Mouse (Mus musculus): ENCODE results near the gene Lrrc23. TPM values are rescaled to one million over a fixed set of nuclear protein-coding genes. Genes with fewer than 3 reads are reported as not detected.

The Lrrc23 gene
- polyA plus RNA-seq, 1 experiment from 2014 or later, result 0.36 TPM

DNA sequence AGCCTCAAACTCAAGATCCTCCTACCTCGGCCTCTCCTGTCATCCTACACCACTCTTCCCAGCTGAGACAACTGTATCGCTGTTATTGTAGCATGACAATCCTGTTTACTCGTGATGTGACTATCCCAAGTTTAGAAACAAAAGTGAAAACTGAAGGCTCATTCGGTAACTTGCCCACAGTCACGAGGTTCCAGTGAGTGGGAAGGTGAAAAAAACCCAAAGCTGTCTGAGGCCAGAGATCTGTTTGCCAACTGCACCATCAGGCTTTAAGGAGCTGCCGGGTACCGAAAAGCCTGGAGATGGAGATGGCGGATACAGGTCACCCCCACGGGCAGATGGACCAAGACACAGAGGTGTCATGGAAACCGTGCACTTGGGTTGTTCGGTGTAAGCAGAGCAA, 42.5 kb downstream of the Lrrc23 start:
- no peak overlapping the region for H3K9ac ChIP-seq
- peaks cover 32% of the 10 kb centered on the region for H3K4me1 ChIP-seq
- no peak overlapping the region for H3K4me2 ChIP-seq
- H3K27ac ChIP-seq, result no peak overlapping the region
- no peak overlapping the region for H3K4me3 ChIP-seq
- 0 out of 2 replicates have a peak, but pooled peaks cover 3% of the 10 kb centered on the region for H3K36me3 ChIP-seq
- no peaks in the 10 kb centered on the region for H3K9me3 ChIP-seq
- H3K27me3 ChIP-seq, result no peaks in the 10 kb centered on the region
- 91% methylated on average over 11 of the region's 11 CpGs for WGBS
- ATAC-seq (ENCODE audit: insufficient number of reproducible peaks, low FRiP score, low TSS enrichment, low read depth), result no peak

DNA sequence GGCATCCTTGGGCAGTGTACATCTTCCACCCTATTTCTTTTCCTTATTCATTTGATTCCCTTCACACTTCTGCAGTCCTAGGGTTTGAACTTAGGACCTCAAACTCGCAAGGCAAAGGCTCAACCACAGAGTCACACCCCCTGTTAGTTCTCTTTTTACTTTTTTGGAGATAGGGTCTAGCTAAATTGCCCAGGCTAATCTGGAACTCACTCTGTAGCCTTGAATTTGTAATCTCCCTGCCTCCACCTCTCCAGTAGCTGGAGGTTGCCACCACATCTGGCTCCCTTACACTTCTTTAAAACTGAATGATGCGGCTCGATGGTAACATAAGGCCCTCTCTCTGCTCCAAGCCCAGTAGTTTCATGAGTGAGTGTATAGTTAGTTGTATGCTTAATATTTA, 45.1 kb downstream of the Lrrc23 start:
- no peaks in the 10 kb centered on the region for H3K27me3 ChIP-seq
- no peak for ATAC-seq (ENCODE audit: insufficient number of reproducible peaks, low FRiP score, low TSS enrichment, low read depth)
- H3K4me3 ChIP-seq, result no peak overlapping the region
- no peak overlapping the region for H3K9ac ChIP-seq
- no peak overlapping the region for H3K4me2 ChIP-seq
- H3K36me3 ChIP-seq, result 0 out of 2 replicates have a peak, but pooled peaks cover 3% of the 10 kb centered on the region
- peaks cover 17% of the 10 kb centered on the region for H3K4me1 ChIP-seq
- H3K9me3 ChIP-seq, result no peaks in the 10 kb centered on the region
- 87% methylated on average over 3 of the region's 3 CpGs for WGBS
- no peak overlapping the region for H3K27ac ChIP-seq

DNA sequence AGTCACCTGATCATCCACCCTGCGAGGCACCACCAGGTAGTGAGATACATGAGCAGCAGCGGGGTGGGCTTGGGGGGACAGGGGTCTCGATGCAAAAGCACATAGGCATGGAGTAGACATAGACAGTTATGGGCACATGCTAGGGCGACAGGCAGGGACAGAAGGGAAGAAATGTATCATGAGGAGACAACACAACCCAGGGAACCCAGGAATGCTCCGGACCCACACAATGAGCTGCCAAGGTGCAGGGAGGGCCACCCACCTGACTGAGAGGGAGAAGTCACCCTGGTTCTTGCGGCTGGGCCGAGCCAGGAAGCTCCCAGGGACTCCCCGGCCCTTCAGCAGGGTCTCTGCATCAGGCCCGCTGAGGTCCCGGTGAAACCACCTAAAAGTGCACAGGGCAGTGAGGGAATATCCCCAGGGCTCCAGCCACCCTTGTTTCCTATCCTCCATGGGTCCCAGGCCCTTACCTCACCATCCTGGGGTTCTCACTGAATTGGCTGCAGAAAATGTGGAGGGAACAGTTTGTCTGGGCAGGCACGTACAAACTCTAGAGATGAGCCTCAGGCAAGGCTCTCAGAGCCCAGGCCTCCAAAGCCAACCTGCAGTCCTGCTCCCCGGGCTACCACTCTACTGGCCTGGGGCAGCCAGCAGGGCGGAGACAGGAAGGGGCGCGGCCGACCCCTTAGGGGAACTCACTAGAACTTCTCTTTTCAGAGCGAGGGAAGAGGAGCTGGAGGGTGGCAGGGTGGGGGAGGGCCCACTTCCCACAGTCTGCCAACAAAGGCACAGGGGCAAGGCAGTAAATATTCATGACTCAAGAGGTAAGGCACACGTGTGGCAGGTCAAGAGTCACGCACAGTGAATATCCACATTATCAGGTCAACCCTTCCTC, 46.8 kb downstream of the Lrrc23 start:
- no peak for ATAC-seq (ENCODE audit: insufficient number of reproducible peaks, low FRiP score, low TSS enrichment, low read depth)
- Histone ChIP-seq H3K27ac (no peak overlapping the region), H3K36me3 (no peaks in the 10 kb centered on the region), H3K9me3 (no peaks in the 10 kb centered on the region), H3K9ac (no peak overlapping the region), H3K4me2 (no peak overlapping the region), H3K4me3 (peak overlapping the region; percentile 9; the same call in 1 of the 2 replicates), H3K27me3 (no peaks in the 10 kb centered on the region), H3K4me1 (peaks cover 6% of the 10 kb centered on the region; the same call in 1 of the 2 replicates)
- 50% methylated on average over 19 of the region's 19 CpGs for WGBS

DNA sequence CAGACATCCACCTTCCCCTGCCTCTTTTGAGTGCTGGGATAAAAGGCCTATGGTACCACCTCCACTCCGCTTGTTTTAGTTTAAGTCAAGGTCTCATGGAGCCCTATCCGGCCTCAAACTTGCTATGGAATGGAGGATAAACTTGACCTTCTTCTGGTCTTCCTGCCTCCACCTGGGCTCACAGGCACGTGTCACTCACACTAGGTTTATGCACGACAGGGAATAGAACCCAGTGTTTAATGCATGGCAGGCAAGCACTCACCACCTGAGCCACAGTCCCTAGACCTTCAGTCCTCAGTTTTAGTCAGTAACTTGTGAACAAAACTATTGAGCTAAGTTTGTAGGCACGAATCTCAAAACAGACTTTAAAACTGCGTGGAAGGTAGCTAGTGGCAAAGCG, 48.5 kb downstream of the Lrrc23 start:
- Histone ChIP-seq H3K9me3 (no peaks in the 10 kb centered on the region), H3K9ac (no peak overlapping the region), H3K4me1 (peaks cover 6% of the 10 kb centered on the region; the same call in 1 of the 2 replicates), H3K27ac (no peak overlapping the region), H3K27me3 (no peaks in the 10 kb centered on the region), H3K4me2 (no peak overlapping the region), H3K4me3 (no peak overlapping the region), H3K36me3 (no peaks in the 10 kb centered on the region)
- WGBS, result 85% methylated on average over 7 of the region's 7 CpGs
- no peak for ATAC-seq (ENCODE audit: insufficient number of reproducible peaks, low FRiP score, low TSS enrichment, low read depth)

DNA sequence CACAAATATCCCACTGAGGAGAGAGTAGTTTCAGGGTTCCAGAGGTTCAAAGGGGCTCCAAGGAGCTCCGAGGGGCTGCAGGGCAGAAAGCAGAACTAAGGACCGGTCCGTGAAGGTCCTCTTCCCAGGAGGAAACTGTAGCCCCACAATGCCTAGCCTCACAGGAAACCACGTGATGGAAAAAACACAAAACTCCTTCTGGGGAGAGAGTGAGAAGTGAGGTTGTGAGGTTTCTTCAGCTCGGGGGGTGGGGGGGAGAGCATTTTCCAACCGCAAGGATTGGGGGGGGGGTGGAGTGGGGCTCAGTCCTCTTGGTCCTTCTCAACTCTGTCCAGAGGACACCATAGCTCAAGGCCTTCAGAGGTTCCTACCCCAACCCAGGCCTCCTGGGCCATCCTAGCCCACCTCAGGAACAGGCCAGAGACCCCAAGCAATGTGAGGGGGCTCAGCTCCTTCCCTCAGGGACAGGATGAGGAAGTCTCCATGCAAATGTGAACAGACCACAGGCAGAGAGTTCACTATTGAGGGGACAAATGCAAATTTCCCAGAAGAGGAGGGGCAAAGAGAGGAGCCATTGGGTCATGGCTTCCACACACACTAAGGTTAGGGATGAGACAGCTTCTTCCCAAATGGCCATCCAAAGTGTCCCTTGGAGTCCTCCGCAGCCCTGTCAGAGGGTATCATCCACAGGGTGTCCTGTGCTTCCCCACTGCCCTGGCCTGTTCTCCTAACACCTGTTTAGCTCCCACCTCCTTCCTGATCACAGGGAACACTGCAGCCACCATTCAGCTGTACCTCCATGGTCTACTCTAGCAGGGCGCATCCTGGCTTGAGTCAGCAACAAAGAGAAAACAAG, 49.4 kb downstream of the Lrrc23 start:
- 78% methylated on average over 8 of the region's 8 CpGs for WGBS
- Histone ChIP-seq H3K9ac (no peak overlapping the region), H3K4me3 (no peak overlapping the region), H3K4me1 (peaks cover 6% of the 10 kb centered on the region; the same call in 1 of the 2 replicates), H3K27me3 (no peaks in the 10 kb centered on the region), H3K36me3 (no peaks in the 10 kb centered on the region), H3K27ac (no peak overlapping the region), H3K4me2 (no peak overlapping the region), H3K9me3 (no peaks in the 10 kb centered on the region)
- no peak for ATAC-seq (ENCODE audit: insufficient number of reproducible peaks, low FRiP score, low TSS enrichment, low read depth)

DNA sequence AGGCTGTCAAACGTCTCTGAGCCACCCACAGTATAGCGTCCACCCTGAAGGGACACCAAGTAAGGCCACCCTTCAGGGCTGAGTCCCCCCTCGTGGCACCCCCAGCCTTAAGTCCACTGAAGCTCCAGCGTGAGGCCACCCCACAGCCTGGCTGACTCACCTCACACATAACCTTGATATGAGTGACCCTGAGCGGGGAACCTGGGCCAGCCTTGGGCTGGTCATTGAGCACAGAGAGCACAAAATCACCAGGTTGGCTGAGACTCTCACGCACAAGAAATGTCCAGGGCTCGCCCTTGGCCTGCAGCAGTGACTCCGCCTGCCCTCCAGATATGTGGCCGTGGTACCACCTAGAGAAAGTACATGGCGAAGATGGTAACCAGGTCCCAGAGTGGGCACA, 50.9 kb downstream of the Lrrc23 start:
- Histone ChIP-seq H3K4me3 (no peak overlapping the region), H3K27me3 (no peaks in the 10 kb centered on the region), H3K9ac (no peak overlapping the region), H3K4me2 (no peak overlapping the region), H3K27ac (no peak overlapping the region), H3K9me3 (no peaks in the 10 kb centered on the region), H3K4me1 (peaks cover 6% of the 10 kb centered on the region; the same call in 1 of the 2 replicates), H3K36me3 (no peaks in the 10 kb centered on the region)
- no peak for ATAC-seq (ENCODE audit: insufficient number of reproducible peaks, low FRiP score, low TSS enrichment, low read depth)
- WGBS, result 88% methylated on average over 10 of the region's 10 CpGs

DNA sequence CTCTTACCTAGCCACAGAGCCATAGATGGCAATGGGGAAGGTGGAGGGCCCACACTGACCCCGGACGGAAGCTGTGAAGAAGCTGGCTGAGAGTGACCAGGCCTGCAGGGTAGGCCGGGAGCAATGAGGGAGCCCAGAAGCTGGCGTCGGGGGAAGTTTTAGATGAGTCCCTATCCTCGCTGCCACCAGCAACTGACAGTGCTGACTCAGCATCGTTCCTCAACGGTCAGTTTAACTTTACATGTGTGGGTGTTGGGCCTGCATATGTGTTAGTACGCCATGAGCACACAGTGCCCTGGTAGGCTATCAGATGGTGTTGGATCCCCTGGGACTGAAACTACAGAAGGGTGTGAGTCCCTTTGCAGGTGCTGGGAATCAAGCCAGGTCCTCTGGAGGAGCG, 55.1 kb downstream of the Lrrc23 start:
- Histone ChIP-seq H3K9ac (no peak overlapping the region), H3K36me3 (no peaks in the 10 kb centered on the region), H3K27ac (no peak overlapping the region), H3K27me3 (no peaks in the 10 kb centered on the region), H3K9me3 (no peaks in the 10 kb centered on the region), H3K4me3 (no peak overlapping the region), H3K4me2 (no peak overlapping the region), H3K4me1 (no peaks in the 10 kb centered on the region)
- ATAC-seq (ENCODE audit: insufficient number of reproducible peaks, low FRiP score, low TSS enrichment, low read depth), result no peak
- 83% methylated on average over 10 of the region's 10 CpGs for WGBS

DNA sequence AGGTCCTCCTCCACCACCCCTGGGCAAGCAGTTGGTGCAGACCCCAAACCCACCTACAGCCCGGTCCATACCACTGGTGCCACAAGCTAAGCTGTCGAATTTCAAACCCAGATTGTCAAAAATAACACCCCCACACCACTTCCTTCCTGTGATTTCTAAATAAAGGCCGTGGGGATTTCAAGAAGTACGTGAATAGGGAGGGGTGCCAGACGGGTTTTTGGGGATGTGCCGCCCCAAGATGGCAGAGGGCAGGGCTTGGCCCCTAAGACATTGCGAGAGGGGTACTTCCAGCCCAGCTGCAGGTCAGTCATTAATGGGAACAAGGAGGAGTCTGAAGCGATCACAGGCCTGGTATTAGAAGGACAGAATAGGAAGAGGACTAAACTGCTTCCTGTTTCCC, 56.0 kb downstream of the Lrrc23 start:
- H3K4me1 ChIP-seq, result no peaks in the 10 kb centered on the region
- H3K4me2 ChIP-seq, result no peak overlapping the region
- H3K27me3 ChIP-seq, result no peaks in the 10 kb centered on the region
- no peak for ATAC-seq (ENCODE audit: insufficient number of reproducible peaks, low FRiP score, low TSS enrichment, low read depth)
- H3K4me3 ChIP-seq, result no peak overlapping the region
- 66% methylated on average over 8 of the region's 8 CpGs for WGBS
- H3K27ac ChIP-seq, result no peak overlapping the region
- H3K9ac ChIP-seq, result no peak overlapping the region
- H3K36me3 ChIP-seq, result no peaks in the 10 kb centered on the region
- H3K9me3 ChIP-seq, result no peaks in the 10 kb centered on the region

DNA sequence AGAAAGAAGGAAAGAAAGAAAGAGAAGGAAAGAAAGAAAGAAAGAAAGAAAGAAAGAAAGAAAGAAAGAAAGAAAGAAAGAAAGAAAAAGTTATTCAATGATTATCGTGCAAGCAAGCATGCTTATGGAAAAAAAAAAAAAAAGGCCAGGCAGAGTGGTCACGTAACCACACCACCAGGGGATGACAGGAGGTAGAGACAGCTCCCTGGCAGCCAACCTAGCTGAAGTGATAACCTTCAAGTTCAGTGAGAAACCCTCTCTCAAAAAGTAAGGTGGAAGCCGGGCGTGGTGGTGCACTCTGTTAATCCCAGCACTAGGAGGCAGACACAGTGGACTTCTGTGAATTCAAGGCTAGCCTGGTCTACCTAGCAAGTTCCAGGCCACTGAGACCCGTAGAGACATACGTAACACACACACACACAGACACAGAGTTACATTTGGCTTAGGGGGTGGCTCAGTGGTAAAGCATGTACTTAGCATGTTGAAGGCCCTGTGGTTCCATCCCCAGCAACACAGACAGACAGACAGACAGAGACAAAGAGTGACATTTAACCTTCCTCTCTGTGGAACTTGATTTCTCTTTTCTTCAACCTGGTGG, 56.6 kb downstream of the Lrrc23 start:
- no peak for ATAC-seq (ENCODE audit: insufficient number of reproducible peaks, low FRiP score, low TSS enrichment, low read depth)
- Histone ChIP-seq H3K4me2 (no peak overlapping the region), H3K27ac (no peak overlapping the region), H3K36me3 (no peaks in the 10 kb centered on the region), H3K9ac (no peak overlapping the region), H3K4me1 (no peaks in the 10 kb centered on the region), H3K4me3 (no peak overlapping the region), H3K9me3 (no peaks in the 10 kb centered on the region), H3K27me3 (no peaks in the 10 kb centered on the region)
- 85% methylated on average over 6 of the region's 6 CpGs for WGBS

DNA sequence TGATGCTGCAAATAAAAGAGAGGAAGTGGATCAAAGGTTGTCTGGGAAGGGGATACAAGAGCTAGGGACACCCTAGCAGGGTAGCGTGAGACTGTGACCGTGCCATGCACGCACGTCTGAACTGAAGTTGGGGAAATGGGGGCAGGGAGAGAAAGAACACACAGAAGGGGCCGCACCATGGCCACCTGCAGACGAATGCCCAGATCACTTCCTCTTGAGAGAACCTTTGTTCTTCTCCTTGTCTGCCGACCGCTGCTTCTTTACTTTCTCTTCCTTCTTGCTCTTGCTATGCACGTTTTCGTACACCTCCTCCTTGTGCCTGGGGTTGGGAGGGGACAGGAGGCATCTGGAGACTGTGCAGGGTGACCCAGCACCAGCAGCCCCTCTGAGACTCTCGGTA, 58.6 kb downstream of the Lrrc23 start:
- no peaks in the 10 kb centered on the region for H3K27me3 ChIP-seq
- no peaks in the 10 kb centered on the region for H3K9me3 ChIP-seq
- 76% methylated on average over 11 of the region's 11 CpGs for WGBS
- no peak overlapping the region for H3K4me2 ChIP-seq
- no peak for ATAC-seq (ENCODE audit: insufficient number of reproducible peaks, low FRiP score, low TSS enrichment, low read depth)
- H3K4me1 ChIP-seq, result peaks cover 5% of the 10 kb centered on the region; the same call in 1 of the 2 replicates
- H3K27ac ChIP-seq, result no peak overlapping the region
- peaks cover 20% of the 10 kb centered on the region for H3K36me3 ChIP-seq
- no peak overlapping the region for H3K9ac ChIP-seq
- H3K4me3 ChIP-seq, result no peak overlapping the region
